Mouse (Mus musculus) ES-E14 (cell line): Measurements from ENCODE around the gene Prkar1b.

Source experiments
- HCFC1 ChIP-seq: IDR thresholded peaks from 2 replicates; pipeline ENCODE4 v1.6.1; 2012; ENCODE audit warnings: low read length, inconsistent platforms, borderline replicate concordance; ENCODE audit not compliant: insufficient read depth
- MAFK ChIP-seq: IDR thresholded peaks from 2 replicates; pipeline ENCODE4 v1.6.1; 2014; ENCODE audit warnings: mild to moderate bottlenecking, low read depth, low read length, inconsistent platforms; ENCODE audit not compliant: insufficient read depth
- ZC3H11A ChIP-seq: IDR thresholded peaks from 2 replicates; pipeline ENCODE4 v1.6.1; 2012; ENCODE audit warnings: low read depth, mild to moderate bottlenecking, inconsistent platforms, low read length, borderline replicate concordance

- TF ChIP-seq HCFC1, result no peak
- no peak for TF ChIP-seq MAFK
- no peak for TF ChIP-seq ZC3H11A
Measured at GRCm38 (mm10) chr5:139183601-139184000, 33.8 kb upstream of the Prkar1b start.
